Comparison of ENCODE assay signal across 7 mouse cellular contexts in genomic region chrX:95657804-95658599, GRCm38 (mm10). TPM values are rescaled to one million over a fixed set of nuclear protein-coding genes. Genes with fewer than 3 reads are reported as not detected.
DNase-seq lines count a peak whose midpoint lies in the region; ATAC-seq and TF ChIP-seq lines count a peak whose summit lies in the region.

Zc4h2 (minus strand) TSS chrX:95658509.

- H3K4me1 ChIP-seq in intestine, postnatal 0 days (replicated peaks; ENCODE audit: control insufficient read depth, insufficient read depth, low read length) = no peaks in the 10 kb centered on the region
- H3K4me1 ChIP-seq in midbrain, embryonic 10.5 days = peaks cover 3% of the 10 kb centered on the region; the same call in 1 of the 2 replicates

- 0 out of 2 replicates have a peak within 1 kb of the TSS, but pooled peaks have one; percentile 17 for H3K9ac ChIP-seq in intestine, postnatal 0 days (ENCODE audit: low read depth, low read length)

- no peak within 1 kb of the TSS for H3K27ac ChIP-seq in intestine, postnatal 0 days (ENCODE audit: low read depth, low read length)
- H3K27ac ChIP-seq in midbrain, embryonic 10.5 days (replicated peaks) = peak within 1 kb of the TSS; percentile 77

- no peak for TF ChIP-seq CTCF in intestine, postnatal 0 days (IDR thresholded peaks at IDR 0.05; ENCODE audit: low read depth)

- no peaks in the 10 kb centered on the region for H3K9me3 ChIP-seq in intestine, postnatal 0 days (ENCODE audit: control insufficient read depth)
- no peaks in the 10 kb centered on the region for H3K9me3 ChIP-seq in midbrain, embryonic 10.5 days (replicated peaks)

- intact Hi-C loops in left cerebral cortex, postnatal 36 days (cut with DNase I) = no loop called here

- H3K4me3 ChIP-seq in intestine, postnatal 0 days (ENCODE audit: low read depth, low read length) = peak within 1 kb of the TSS; percentile 47
- peak within 1 kb of the TSS; percentile 54 for H3K4me3 ChIP-seq in midbrain, embryonic 10.5 days

- peak; percentile 100 for ATAC-seq in granulocyte monocyte progenitor cell, adult 5-6 weeks (replicated peaks; ENCODE audit: poor library complexity, severe bottlenecking)
- ATAC-seq in intestine, postnatal 0 days = peak; percentile 90

- H3K27me3 ChIP-seq in intestine, postnatal 0 days (replicated peaks; ENCODE audit: control insufficient read depth, insufficient read depth, low read length) = no peaks in the 10 kb centered on the region
- no peaks in the 10 kb centered on the region for H3K27me3 ChIP-seq in midbrain, embryonic 10.5 days (ENCODE audit: low read depth, poor library complexity, severe bottlenecking)

- 13% methylated on average over 7 of the region's 7 CpGs for WGBS in intestine, postnatal 0 days
- WGBS in midbrain, embryonic 10.5 days = 17% methylated on average over 7 of the region's 7 CpGs

- DNase-seq in adrenal gland, adult 8-10 months = peak; percentile 79
- DNase-seq in embryo, embryonic 11.5 days (ENCODE audit: low read depth, low spot score) = peak; percentile 49
- peak; percentile 62 to 69 for DNase-seq in left cerebral cortex, postnatal 36 days (ENCODE audit: low spot score in 2 of 2)
- DNase-seq in midbrain, embryonic 10.5 days (ENCODE audit: low spot score) = peak; percentile 74
- peak; percentile 70 for DNase-seq in skeletal muscle tissue, adult 2 months (ENCODE audit: low read depth, low spot score)

- peak within 1 kb of the TSS; percentile 60 for H3K4me2 ChIP-seq in intestine, postnatal 0 days (replicated peaks; ENCODE audit: low read depth)

- no peaks in the 10 kb centered on the region for H3K36me3 ChIP-seq in intestine, postnatal 0 days (ENCODE audit: control insufficient read depth, insufficient read depth)
- no peaks in the 10 kb centered on the region for H3K36me3 ChIP-seq in midbrain, embryonic 10.5 days

RNA-seq across cellular contexts. Expression of gene Zc4h2, which starts in this region (rescaled TPM):
- 1 to 10 TPM; 2.8 to 5.7 (median 4.4) TPM for total RNA-seq in adrenal gland, adult 8-10 months (2022)
- total RNA-seq in granulocyte monocyte progenitor cell, adult 5-6 weeks (2014; fragmentation: Nextera tagmentation) = 4.4 and 6.9 TPM in 2 replicates
- 5.9 and 8.5 TPM in 2 replicates for total RNA-seq in granulocyte monocyte progenitor cell, adult 5-6 weeks (2017)
- 5.2 and 5.5 TPM in 2 replicates for polyA plus RNA-seq in intestine, postnatal 0 days (2015; fragmentation: Nextera tagmentation; extraction: Ambion mirVana)
- 10 to 100 TPM; 19.9 to 22.3 TPM for total RNA-seq in left cerebral cortex, postnatal 36 days (2021)
- polyA plus RNA-seq in midbrain, embryonic 10.5 days (2016; fragmentation: Nextera tagmentation; extraction: Ambion mirVana) = 33.6 and 42.8 TPM in 2 replicates
